Mouse (Mus musculus): ENCODE data around the gene Rpl22. TPM values are rescaled to one million over a fixed set of nuclear protein-coding genes. Genes with fewer than 3 reads are reported as not detected.

Gene Rpl22
- polyA plus RNA-seq, 1 experiment from 2014 or later = 264 TPM

- H3K4me1 ChIP-seq = peaks cover 70% of the 10 kb centered on the region
Measured at GRCm38 (mm10) chr4:152287317-152288120, 38.0 kb upstream of the Rpl22 start.

DNA sequence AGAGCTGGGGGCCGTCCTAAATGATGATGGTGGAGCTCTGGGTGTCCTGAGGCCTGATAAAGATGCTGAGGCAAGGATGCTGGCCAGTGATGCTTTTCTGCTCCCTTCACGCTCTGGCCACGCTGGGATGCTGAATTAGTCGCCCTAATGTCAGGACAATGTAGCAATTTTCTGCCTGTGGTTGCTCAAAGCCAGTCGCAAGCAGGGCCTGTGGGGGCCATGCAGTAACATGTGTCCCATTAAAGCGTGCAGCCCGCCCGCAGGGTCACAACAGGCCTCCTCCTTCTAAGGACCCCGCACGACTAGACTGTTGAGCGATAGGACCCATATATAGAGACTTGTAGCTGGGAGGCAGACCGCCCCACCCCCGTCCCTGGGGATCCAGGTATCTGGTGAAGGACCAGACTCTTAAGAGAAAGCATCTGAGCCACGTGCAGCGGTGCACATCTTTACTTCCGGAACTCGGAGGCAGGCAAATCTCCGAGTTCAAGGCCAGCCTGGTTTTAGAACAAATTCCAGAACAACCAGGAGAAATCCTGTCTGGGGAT lies 37.1 kb upstream of the Rpl22 start:
- no peak overlapping the region for H3K9ac ChIP-seq (replicated peaks)
- H3K27me3 ChIP-seq = peaks cover 97% of the 10 kb centered on the region
- WGBS = 24% methylated on average over 18 of the region's 18 CpGs
- H3K4me1 ChIP-seq = peaks cover 71% of the 10 kb centered on the region
- H3K9me3 ChIP-seq = no peaks in the 10 kb centered on the region
- no peak overlapping the region for H3K4me3 ChIP-seq
- H3K36me3 ChIP-seq = no peaks in the 10 kb centered on the region
- peak overlapping the region; percentile 53; the same call in 1 of the 2 replicates for H3K4me2 ChIP-seq (replicated peaks)
- ATAC-seq (ENCODE audit: low FRiP score, low read depth) = no peak
- no peak overlapping the region for H3K27ac ChIP-seq (replicated peaks)

More at GRCm38 (mm10) chr4:152287317-152288120, 38.0 kb upstream of the Rpl22 start:
- H3K4me2 ChIP-seq (replicated peaks) = peak overlapping the region; percentile 53
- H3K4me3 ChIP-seq = peak overlapping the region; percentile 27
- no peak for ATAC-seq (ENCODE audit: low FRiP score, low read depth)
- H3K36me3 ChIP-seq = no peaks in the 10 kb centered on the region
- H3K9ac ChIP-seq (replicated peaks) = peak overlapping the region; percentile 37; the same call in 1 of the 2 replicates
- peaks cover 97% of the 10 kb centered on the region for H3K27me3 ChIP-seq
- H3K27ac ChIP-seq (replicated peaks) = no peak overlapping the region
- H3K9me3 ChIP-seq = no peaks in the 10 kb centered on the region
- 7% methylated on average over 19 of the region's 19 CpGs for WGBS

DNA sequence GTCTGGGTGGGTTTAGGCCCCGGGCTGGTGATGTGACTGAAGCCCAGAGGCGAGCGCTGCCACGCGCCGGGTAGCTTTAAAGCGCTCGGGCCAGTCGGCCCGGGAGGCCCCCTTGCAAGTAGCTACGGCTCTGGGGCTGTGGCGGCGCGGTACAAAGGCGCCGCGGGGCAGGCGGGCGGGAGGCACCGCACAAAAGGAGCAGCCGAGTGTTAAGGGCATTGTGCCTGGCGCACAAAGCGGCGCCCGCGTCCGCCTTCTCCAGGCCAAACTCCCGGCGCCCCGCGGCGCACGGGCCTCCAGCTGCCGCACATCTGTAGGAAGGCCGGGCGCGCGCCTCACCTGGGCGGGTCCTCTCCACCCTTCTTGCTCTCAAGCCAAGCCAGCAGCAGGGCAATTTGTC lies 35.2 kb upstream of the Rpl22 start:
- WGBS = under 1% methylated on average over 39 of the region's 39 CpGs
- peak overlapping the region; percentile 48 for H3K9ac ChIP-seq (replicated peaks)
- H3K4me2 ChIP-seq (replicated peaks) = peak overlapping the region; percentile 56
- peaks cover 97% of the 10 kb centered on the region for H3K27me3 ChIP-seq
- H3K27ac ChIP-seq (replicated peaks) = peak overlapping the region; percentile 61
- ATAC-seq (ENCODE audit: low FRiP score, low read depth) = peak; percentile 55
- peaks cover 77% of the 10 kb centered on the region for H3K4me1 ChIP-seq
- no peaks in the 10 kb centered on the region for H3K9me3 ChIP-seq
- peak overlapping the region; percentile 28 for H3K4me3 ChIP-seq
- no peaks in the 10 kb centered on the region for H3K36me3 ChIP-seq

DNA sequence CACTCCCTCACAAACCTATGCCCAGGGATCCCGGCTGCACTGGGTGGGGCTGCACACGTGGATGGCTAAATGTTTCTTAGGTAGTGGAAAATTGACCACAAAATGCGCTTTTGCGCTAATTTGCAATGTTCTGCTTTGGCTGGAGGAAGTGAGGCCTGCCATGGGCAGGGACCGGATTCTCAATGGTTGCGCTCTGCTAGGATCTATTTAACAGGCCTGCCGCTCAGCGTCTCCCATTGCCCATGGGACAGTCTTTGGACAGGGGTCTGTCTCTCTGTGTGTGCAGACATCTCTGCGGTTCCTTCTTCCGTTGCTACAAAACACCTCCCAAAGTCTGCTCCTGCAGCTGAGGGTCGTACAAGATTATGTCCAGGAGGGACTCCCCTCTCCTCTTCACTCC lies 34.6 kb upstream of the Rpl22 start:
- Histone ChIP-seq H3K9me3 (no peaks in the 10 kb centered on the region), H3K4me3 (peak overlapping the region; percentile 28; the same call in 1 of the 2 replicates), H3K36me3 (no peaks in the 10 kb centered on the region), H3K27me3 (peaks cover 97% of the 10 kb centered on the region), H3K4me1 (peaks cover 72% of the 10 kb centered on the region), H3K27ac (replicated peaks) (no peak overlapping the region), H3K9ac (replicated peaks) (0 out of 2 replicates have a peak overlapping the region, but pooled peaks have one; percentile 48), H3K4me2 (replicated peaks) (peak overlapping the region; percentile 56)
- no peak for ATAC-seq (ENCODE audit: low FRiP score, low read depth)
- 6% methylated on average over 11 of the region's 11 CpGs for WGBS

DNA sequence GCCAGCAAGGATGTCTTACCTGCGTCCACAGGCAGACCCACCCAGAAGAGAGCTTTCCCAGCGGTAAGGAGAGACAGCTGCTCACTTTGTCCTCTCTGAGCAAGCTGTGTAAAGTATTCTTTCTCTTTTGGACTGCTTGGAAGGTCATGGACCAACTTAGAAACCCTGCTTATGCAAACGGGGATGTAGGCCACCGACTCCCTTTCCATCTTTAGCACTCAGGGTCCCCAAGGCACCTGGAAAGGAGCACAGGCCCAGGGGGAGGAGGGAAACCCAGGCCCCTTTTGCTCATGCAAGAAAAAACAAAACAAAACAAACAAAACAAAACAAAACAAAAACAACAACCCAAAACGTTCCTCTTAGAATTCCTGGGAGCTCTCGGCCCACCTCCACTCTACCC lies 34.0 kb upstream of the Rpl22 start, which contains the start of gene Hes3:
Gene Hes3, minus strand, starts transcription at position 101 of the 400 bp plus-strand sequence.
- H3K9me3 ChIP-seq = no peaks in the 10 kb centered on the region
- WGBS = 6% methylated on average over 6 of the region's 6 CpGs
- peaks cover 69% of the 10 kb centered on the region for H3K4me1 ChIP-seq
- H3K36me3 ChIP-seq = no peaks in the 10 kb centered on the region
- no peak for ATAC-seq (ENCODE audit: low FRiP score, low read depth)
- H3K4me2 ChIP-seq (replicated peaks) = peak within 1 kb of the TSS; percentile 56
- H3K4me3 ChIP-seq = peak within 1 kb of the TSS; percentile 28
- peaks cover 96% of the 10 kb centered on the region for H3K27me3 ChIP-seq
- peak within 1 kb of the TSS; percentile 48 for H3K9ac ChIP-seq (replicated peaks)
- H3K27ac ChIP-seq (replicated peaks) = peak within 1 kb of the TSS; percentile 61

DNA sequence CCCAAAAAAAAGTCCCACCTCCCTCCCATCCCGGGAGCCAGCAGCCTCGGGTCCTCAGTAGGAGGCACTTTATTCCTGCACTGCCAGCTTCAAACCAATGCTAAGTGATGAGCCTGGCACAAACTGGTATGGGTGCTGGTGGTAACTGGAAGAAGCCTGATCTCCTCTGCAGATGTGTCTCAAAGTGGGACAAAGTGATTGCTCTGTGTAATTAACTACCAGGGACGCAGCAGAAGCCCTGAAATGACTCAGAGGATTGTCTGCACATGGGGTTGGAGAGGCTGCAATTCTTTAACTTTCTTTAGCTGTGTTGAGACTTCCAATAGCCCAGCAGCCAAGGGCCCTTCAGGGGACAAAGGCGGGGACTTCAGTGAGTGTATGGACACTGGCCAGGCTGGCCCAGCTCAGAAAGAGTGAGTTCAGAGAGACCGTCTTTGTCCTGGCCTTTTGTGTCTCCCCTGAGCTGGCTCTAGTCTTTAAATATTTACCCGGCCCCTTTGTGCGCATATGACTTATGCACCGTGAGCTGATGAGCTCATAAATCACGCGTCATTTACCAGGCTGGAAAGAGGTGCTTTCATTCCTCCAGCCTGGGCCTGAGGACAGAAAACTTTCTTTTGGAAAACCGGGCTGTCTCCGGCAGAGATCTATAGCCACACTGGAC lies 33.3 kb upstream of the Rpl22 start:
- Histone ChIP-seq H3K9me3 (no peaks in the 10 kb centered on the region), H3K4me3 (no peak overlapping the region), H3K4me2 (replicated peaks) (peak overlapping the region; percentile 22), H3K27me3 (peaks cover 89% of the 10 kb centered on the region), H3K27ac (replicated peaks) (no peak overlapping the region), H3K9ac (replicated peaks) (0 out of 2 replicates have a peak overlapping the region, but pooled peaks have one; percentile 20), H3K36me3 (no peaks in the 10 kb centered on the region), H3K4me1 (peaks cover 64% of the 10 kb centered on the region)
- no peak for ATAC-seq (ENCODE audit: low FRiP score, low read depth)
- 8% methylated on average over 12 of the region's 12 CpGs for WGBS

- Histone ChIP-seq H3K4me2 (replicated peaks) (no peak overlapping the region), H3K9me3 (no peaks in the 10 kb centered on the region), H3K27ac (replicated peaks) (no peak overlapping the region), H3K4me3 (no peak overlapping the region), H3K4me1 (peaks cover 68% of the 10 kb centered on the region), H3K36me3 (no peaks in the 10 kb centered on the region), H3K9ac (replicated peaks) (no peak overlapping the region), H3K27me3 (peaks cover 80% of the 10 kb centered on the region)
- ATAC-seq (ENCODE audit: low FRiP score, low read depth) = no peak
- WGBS = 62% methylated on average over 10 of the region's 10 CpGs
Measured at GRCm38 (mm10) chr4:152294188-152294929, 31.2 kb upstream of the Rpl22 start.

DNA sequence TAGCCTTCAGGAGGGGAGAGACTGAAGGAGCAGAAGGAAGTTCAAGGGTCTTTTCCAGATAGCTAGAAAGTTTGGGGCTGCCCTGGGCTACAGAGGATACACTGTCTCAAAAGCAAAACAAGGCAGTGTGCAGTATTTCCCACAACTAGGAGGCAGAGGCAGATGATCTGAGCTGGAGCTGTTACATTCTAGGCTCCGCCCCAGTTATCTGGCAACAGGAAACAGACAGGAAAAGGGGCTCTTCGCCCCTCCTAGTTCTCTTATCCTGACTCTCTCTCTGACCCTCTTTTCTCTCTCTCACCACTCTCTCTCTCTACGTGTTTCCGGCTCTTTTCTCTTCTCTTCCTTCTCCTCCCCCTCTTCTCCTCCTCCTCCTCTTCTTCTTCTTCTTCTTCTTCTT lies 29.6 kb upstream of the Rpl22 start:
- Histone ChIP-seq H3K36me3 (peaks cover 13% of the 10 kb centered on the region), H3K4me3 (no peak overlapping the region), H3K27ac (replicated peaks) (no peak overlapping the region), H3K27me3 (peaks cover 65% of the 10 kb centered on the region), H3K9ac (replicated peaks) (no peak overlapping the region), H3K9me3 (no peaks in the 10 kb centered on the region), H3K4me1 (peaks cover 54% of the 10 kb centered on the region), H3K4me2 (replicated peaks) (no peak overlapping the region)
- 63% methylated on average over 4 of the region's 4 CpGs for WGBS
- no peak for ATAC-seq (ENCODE audit: low FRiP score, low read depth)

DNA sequence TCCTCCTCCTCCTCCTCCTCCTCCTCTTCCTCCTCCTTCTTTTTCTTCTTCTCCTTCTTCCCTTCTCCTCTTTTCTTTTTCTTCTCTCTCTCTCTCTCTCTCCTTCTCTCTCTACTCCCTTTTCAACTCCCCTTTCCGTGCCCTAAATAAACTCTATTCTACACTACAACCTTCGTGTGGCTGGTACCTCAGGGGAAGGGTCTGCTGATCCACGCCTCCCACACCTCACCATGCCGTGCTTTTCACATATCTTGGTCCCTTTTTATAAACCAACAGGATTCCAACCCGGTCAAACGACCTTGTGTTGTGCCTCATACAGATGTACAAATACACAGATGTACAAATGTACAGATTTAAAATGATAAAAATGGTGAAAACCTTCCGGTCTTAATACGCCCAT lies 29.2 kb upstream of the Rpl22 start:
- Histone ChIP-seq H3K9me3 (no peaks in the 10 kb centered on the region), H3K27ac (replicated peaks) (no peak overlapping the region), H3K4me2 (replicated peaks) (peak overlapping the region; percentile 98), H3K36me3 (peaks cover 18% of the 10 kb centered on the region), H3K9ac (replicated peaks) (peak overlapping the region; percentile 52; the same call in 1 of the 2 replicates), H3K27me3 (peaks cover 61% of the 10 kb centered on the region), H3K4me3 (peak overlapping the region; percentile 81), H3K4me1 (peaks cover 49% of the 10 kb centered on the region)
- no peak for ATAC-seq (ENCODE audit: low FRiP score, low read depth)
- 18% methylated on average over 8 of the region's 8 CpGs for WGBS

GRCm38 (mm10) chr4:152296874-152297861 lies 28.4 kb upstream of the Rpl22 start, which contains the start of gene Icmt:
Icmt (plus strand) TSS chr4:152297227.
- WGBS = under 1% methylated on average over 117 of the region's 119 CpGs
- Histone ChIP-seq H3K4me1 (peaks cover 41% of the 10 kb centered on the region), H3K4me2 (replicated peaks) (peak within 1 kb of the TSS; percentile 98), H3K4me3 (peak within 1 kb of the TSS; percentile 81), H3K9ac (replicated peaks) (peak within 1 kb of the TSS; percentile 88), H3K27ac (replicated peaks) (peak within 1 kb of the TSS; percentile 63), H3K27me3 (peaks cover 53% of the 10 kb centered on the region), H3K36me3 (peaks cover 25% of the 10 kb centered on the region), H3K9me3 (no peaks in the 10 kb centered on the region)
- peak; percentile 93 for ATAC-seq (ENCODE audit: low FRiP score, low read depth)

Data from midbrain, embryonic 12.5 days (tissue).